Mouse (Mus musculus) lung, embryonic 16.5 days (tissue): ENCODE measurements around the gene Prps1. TPM values are rescaled to one million over a fixed set of nuclear protein-coding genes. Genes with fewer than 3 reads are reported as not detected.
"Not testable (repeated sequence)": the region's sequence is repeated elsewhere in the genome, so short reads cannot be mapped to it uniquely, and the experiment has no call there.

Source experiments
- ATAC-seq: fragments of 200-750 bp; cut with Nextera tagmentation; 2 replicates; pipeline ENCODE4 v1.8.0; 2017; ENCODE audit warnings: low read depth, mild to moderate bottlenecking, moderate library complexity
- H3K27ac ChIP-seq: fragments of 300-500 bp; sonication (generic); 2 replicates; pipeline ENCODE4 v1.5.1; 2014; ENCODE audit warnings: mild to moderate bottlenecking, control low read depth, low read length
- H3K27me3 ChIP-seq: fragments of 300-500 bp; sonication (generic); 2 replicates; pipeline ENCODE4 v1.6.1; 2014; ENCODE audit warnings: low read depth, low read length, mixed read lengths; ENCODE audit not compliant: control insufficient read depth, insufficient read depth
- H3K36me3 ChIP-seq: fragments of 300-500 bp; sonication (generic); 2 replicates; pipeline ENCODE4 v1.6.1; 2014; ENCODE audit warnings: low read length; ENCODE audit not compliant: control insufficient read depth, insufficient read depth
- H3K4me1 ChIP-seq: fragments of 300-500 bp; sonication (generic); replicated peaks from 2 replicates; pipeline ENCODE4 v1.6.1; 2014; ENCODE audit warnings: low read length, mixed read lengths; ENCODE audit not compliant: control insufficient read depth, insufficient read depth
- H3K4me2 ChIP-seq: fragments of 300-500 bp; sonication (generic); 2 replicates; pipeline ENCODE4 v1.6.1; 2014; ENCODE audit warnings: low read depth, low read length, control low read depth
- H3K4me3 ChIP-seq: fragments of 300-500 bp; sonication (generic); 2 replicates; pipeline ENCODE4 v1.5.1; 2014; ENCODE audit warnings: mild to moderate bottlenecking, low read length, control low read depth
- H3K9ac ChIP-seq: fragments of 300-500 bp; sonication (generic); 2 replicates; pipeline ENCODE4 v1.6.1; 2014; ENCODE audit warnings: low read length, control low read depth
- H3K9me3 ChIP-seq: fragments of 300-500 bp; sonication (generic); 2 replicates; pipeline ENCODE4 v1.6.1; 2016; ENCODE audit warnings: low read length; ENCODE audit not compliant: control insufficient read depth
- WGBS: fragments of 180-500 bp; shearing (Covaris S2); extraction: QIAGEN DNeasy Blood & Tissue Kit; methylation state at CpG from one replicate; pipeline ENCODE4 v1.1.7; 2014; 5-methylcytosine and 5-hydroxymethylcytosine counted together
- polyA plus RNA-seq: library from polyadenylated mRNA; unstranded; fragments of >200 nt; fragmentation: Nextera tagmentation; extraction: Ambion mirVana; gene quantifications from 2 replicates; pipeline ENCODE4 v1.2.1, GENCODE M21; 2015

Prps1 gene
- polyA plus RNA-seq, 1 experiment from 2014 or later: 35.0 TPM

GRCm38 (mm10) chrX:140493527-140494029 is 37.2 kb downstream of the Prps1 start:
- ATAC-seq: no peak
- H3K4me2 ChIP-seq: no peak overlapping the region
- H3K4me3 ChIP-seq: no peak overlapping the region
- 47% methylated on average over 7 of the region's 7 CpGs for WGBS
- H3K9ac ChIP-seq: no peak overlapping the region
- H3K36me3 ChIP-seq: no peaks in the 10 kb centered on the region
- H3K27me3 ChIP-seq: no peaks in the 10 kb centered on the region; the same call in 1 of the 2 replicates
- no peak overlapping the region for H3K27ac ChIP-seq
- H3K4me1 ChIP-seq: no peaks in the 10 kb centered on the region
- no peaks in the 10 kb centered on the region for H3K9me3 ChIP-seq

- Histone ChIP-seq H3K4me2 (no peak overlapping the region), H3K9me3 (no peaks in the 10 kb centered on the region), H3K9ac (no peak overlapping the region), H3K27me3 (no peaks in the 10 kb centered on the region; the same call in 1 of the 2 replicates), H3K27ac (no peak overlapping the region), H3K4me1 (no peaks in the 10 kb centered on the region), H3K4me3 (no peak overlapping the region), H3K36me3 (no peaks in the 10 kb centered on the region)
- ATAC-seq: no peak
- WGBS: 79% methylated on average over 6 of the region's 6 CpGs
These were observed 37.8 kb downstream of the Prps1 start for GRCm38 (mm10) chrX:140494170-140494569.

- H3K4me1 ChIP-seq, H3K27me3 ChIP-seq, H3K4me2 ChIP-seq, ATAC-seq, H3K4me3 ChIP-seq, H3K9ac ChIP-seq, H3K27ac ChIP-seq, H3K9me3 ChIP-seq, H3K36me3 ChIP-seq: not testable (repeated sequence)
- WGBS: 34% methylated on average over 4 of the region's 4 CpGs
These were observed 42.0 kb downstream of the Prps1 start for GRCm38 (mm10) chrX:140498431-140498830.

GRCm38 (mm10) chrX:140500306-140500705 is 43.9 kb downstream of the Prps1 start:
- Histone ChIP-seq H3K9me3 (no peaks in the 10 kb centered on the region), H3K36me3 (no peaks in the 10 kb centered on the region), H3K4me2 (no peak overlapping the region), H3K4me1 (peaks cover 4% of the 10 kb centered on the region; the same call in 1 of the 2 replicates), H3K9ac (no peak overlapping the region), H3K27ac (no peak overlapping the region), H3K4me3 (no peak overlapping the region), H3K27me3 (no peaks in the 10 kb centered on the region)
- WGBS: 70% methylated on average over 5 of the region's 5 CpGs
- no peak for ATAC-seq

- Histone ChIP-seq H3K9me3 (no peaks in the 10 kb centered on the region), H3K36me3 (no peaks in the 10 kb centered on the region), H3K9ac (no peak overlapping the region), H3K4me1 (peaks cover 4% of the 10 kb centered on the region; the same call in 1 of the 2 replicates), H3K4me2 (no peak overlapping the region), H3K27me3 (no peaks in the 10 kb centered on the region), H3K27ac (no peak overlapping the region), H3K4me3 (no peak overlapping the region)
- ATAC-seq: no peak
- 52% methylated on average over 9 of the region's 9 CpGs for WGBS
These were observed 45.2 kb downstream of the Prps1 start for GRCm38 (mm10) chrX:140501401-140502301.

- peak; percentile 77 for ATAC-seq
- H3K9me3 ChIP-seq: no peaks in the 10 kb centered on the region
- H3K9ac ChIP-seq: no peak overlapping the region
- H3K4me2 ChIP-seq: no peak overlapping the region
- H3K36me3 ChIP-seq: no peaks in the 10 kb centered on the region
- no peak overlapping the region for H3K4me3 ChIP-seq
- WGBS: 17% methylated on average over 7 of the region's 7 CpGs
- peaks cover 4% of the 10 kb centered on the region; the same call in 1 of the 2 replicates for H3K4me1 ChIP-seq
- H3K27ac ChIP-seq: peak overlapping the region; percentile 56; the same call in 1 of the 2 replicates
- H3K27me3 ChIP-seq: no peaks in the 10 kb centered on the region
These were observed 47.5 kb downstream of the Prps1 start for GRCm38 (mm10) chrX:140503905-140504304.

- Histone ChIP-seq H3K9ac (no peak overlapping the region), H3K27ac (peak overlapping the region; percentile 71), H3K9me3 (no peaks in the 10 kb centered on the region), H3K4me2 (no peak overlapping the region), H3K27me3 (no peaks in the 10 kb centered on the region), H3K4me3 (no peak overlapping the region), H3K36me3 (no peaks in the 10 kb centered on the region), H3K4me1 (peaks cover 4% of the 10 kb centered on the region; the same call in 1 of the 2 replicates)
- peak; percentile 86 for ATAC-seq
- WGBS: 53% methylated on average over 15 of the region's 15 CpGs
These were observed 49.3 kb downstream of the Prps1 start for GRCm38 (mm10) chrX:140505497-140506238.

- Histone ChIP-seq H3K9me3 (no peaks in the 10 kb centered on the region), H3K4me2 (no peak overlapping the region), H3K36me3 (no peaks in the 10 kb centered on the region), H3K27me3 (no peaks in the 10 kb centered on the region), H3K27ac (no peak overlapping the region), H3K9ac (no peak overlapping the region), H3K4me3 (no peak overlapping the region), H3K4me1 (peaks cover 5% of the 10 kb centered on the region; the same call in 1 of the 2 replicates)
- ATAC-seq: no peak
- 70% methylated on average over 6 of the region's 6 CpGs for WGBS
These were observed 50.2 kb downstream of the Prps1 start for GRCm38 (mm10) chrX:140506436-140507180.
